Mouse (Mus musculus) cerebellum, postnatal 36 days (tissue): Measurements from ENCODE around the gene Neurl3.

Experiments
- DNase-seq, 2 experiments: peaks; one replicate each; pipeline ENCODE4 v3.0.0; 2021 to 2022; ENCODE audit warnings: mixed read lengths in 2 of 2

Gene Neurl3

GRCm38 (mm10) chr1:36274455-36274854 is at the start of gene Neurl3:
TSS of gene Neurl3 (minus strand) at chr1:36274679.
- no peak for DNase-seq

- peak; percentile 55 to 62 for DNase-seq
These were observed 49.4 kb upstream of the Neurl3 start for GRCm38 (mm10) chr1:36323746-36324448.

GRCm38 (mm10) chr1:36323076-36323475 is 48.6 kb upstream of the Neurl3 start:
- DNase-seq, result no peak

GRCm38 (mm10) chr1:36321829-36322573 is 47.5 kb upstream of the Neurl3 start:
- DNase-seq, result no peak

- DNase-seq, result peak; percentile 47 to 58
These were observed 46.7 kb upstream of the Neurl3 start for GRCm38 (mm10) chr1:36321164-36321563.

GRCm38 (mm10) chr1:36315776-36316100 is 41.3 kb upstream of the Neurl3 start:
- no peak for DNase-seq

- DNase-seq, result peak in 1 of 2 experiments; percentile 25
These were observed 40.7 kb upstream of the Neurl3 start for GRCm38 (mm10) chr1:36314959-36315775.

- DNase-seq, result peak in 1 of 2 experiments; percentile 7
These were observed 35.0 kb upstream of the Neurl3 start for GRCm38 (mm10) chr1:36309498-36309901.

GRCm38 (mm10) chr1:36308966-36309475 is 34.5 kb upstream of the Neurl3 start:
- no peak for DNase-seq

- peak in 1 of 2 experiments; percentile 26 for DNase-seq
These were observed 34.0 kb upstream of the Neurl3 start for GRCm38 (mm10) chr1:36308451-36308901.

- peak; percentile 81 to 84 for DNase-seq
These were observed 33.2 kb upstream of the Neurl3 start, which contains the start of gene Arid5a for GRCm38 (mm10) chr1:36307495-36308280. TSS of gene Arid5a (plus strand) at chr1:36307733.

GRCm38 (mm10) chr1:36307121-36307494 is 32.6 kb upstream of the Neurl3 start:
- DNase-seq, result peak in 1 of 2 experiments; percentile 6

GRCm38 (mm10) chr1:36306120-36306519 is 31.6 kb upstream of the Neurl3 start:
- no peak for DNase-seq

- no peak for DNase-seq
These were observed 30.3 kb upstream of the Neurl3 start for GRCm38 (mm10) chr1:36304764-36305163.

- peak; percentile 62 to 66 for DNase-seq
These were observed 29.2 kb upstream of the Neurl3 start for GRCm38 (mm10) chr1:36303381-36304320.

- DNase-seq, result no peak
These were observed 28.5 kb upstream of the Neurl3 start for GRCm38 (mm10) chr1:36302957-36303356.

GRCm38 (mm10) chr1:36302273-36302672 is 27.8 kb upstream of the Neurl3 start:
- DNase-seq, result no peak

- DNase-seq, result no peak
These were observed 26.0 kb upstream of the Neurl3 start for GRCm38 (mm10) chr1:36300486-36300885.

GRCm38 (mm10) chr1:36299676-36300075 is 25.2 kb upstream of the Neurl3 start:
- DNase-seq, result no peak

- no peak for DNase-seq
These were observed 24.6 kb upstream of the Neurl3 start for GRCm38 (mm10) chr1:36299126-36299525.

GRCm38 (mm10) chr1:36298107-36298506 is 23.6 kb upstream of the Neurl3 start:
- DNase-seq, result peak in 1 of 2 experiments; percentile 6
